Mouse (Mus musculus) thymus, postnatal 4 days (tissue): ENCODE results near the gene Ascl5.

ENCODE experiments used
- DNase-seq: peaks from one replicate; pipeline ENCODE4 v3.0.0; 2021

The Ascl5 gene

GRCm38 (mm10) chr1:136051465-136051864, 861 bp downstream of the Ascl5 start:
- DNase-seq = peak; percentile 40

DNA sequence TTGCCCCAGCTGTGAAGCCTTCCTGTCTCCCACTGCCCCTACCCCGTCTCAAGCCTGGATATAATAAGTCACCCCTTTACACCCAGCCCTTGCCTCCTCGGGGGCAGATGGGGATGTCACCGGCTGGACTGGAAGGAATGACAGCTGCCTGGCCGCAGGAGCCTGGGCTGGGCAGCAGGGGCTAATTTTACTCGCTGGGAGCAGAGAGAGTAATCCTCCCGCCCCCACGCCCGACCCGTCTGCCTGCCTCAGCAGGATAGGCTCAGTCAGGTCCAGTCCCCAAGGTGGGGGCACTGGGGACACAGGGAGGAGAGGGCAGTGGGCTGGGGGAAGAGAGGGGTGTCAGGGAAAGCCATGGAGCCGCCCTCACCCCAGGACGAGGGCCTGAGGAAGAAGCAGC, 1.9 kb downstream of the Ascl5 start, which contains the start of gene Cacna1s:
Gene Cacna1s (plus strand): TSS at position 204 of the 400 bp plus-strand sequence.
- no peak for DNase-seq

DNA sequence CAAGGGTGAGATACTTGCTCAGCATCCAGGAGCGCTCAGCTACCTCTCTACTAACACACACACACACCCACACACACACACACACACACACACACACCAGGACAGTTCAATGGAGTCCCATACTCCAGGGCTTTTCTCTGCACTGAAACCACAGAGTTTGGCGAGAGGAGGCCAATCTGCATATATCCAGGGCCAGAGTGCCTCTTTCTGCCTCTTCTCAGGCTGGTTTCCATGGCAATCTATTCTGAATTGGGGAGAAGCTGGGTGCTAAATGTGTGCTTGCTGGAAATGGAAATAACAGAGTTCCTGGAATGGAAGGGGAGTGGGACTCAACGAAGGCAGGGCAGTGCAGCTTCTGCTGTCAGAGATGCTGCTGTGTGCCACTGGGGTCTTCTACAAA, 5.2 kb downstream of the Ascl5 start:
- DNase-seq = no peak

- DNase-seq = no peak
These were observed 8.0 kb downstream of the Ascl5 start for GRCm38 (mm10) chr1:136058594-136058993.

DNA sequence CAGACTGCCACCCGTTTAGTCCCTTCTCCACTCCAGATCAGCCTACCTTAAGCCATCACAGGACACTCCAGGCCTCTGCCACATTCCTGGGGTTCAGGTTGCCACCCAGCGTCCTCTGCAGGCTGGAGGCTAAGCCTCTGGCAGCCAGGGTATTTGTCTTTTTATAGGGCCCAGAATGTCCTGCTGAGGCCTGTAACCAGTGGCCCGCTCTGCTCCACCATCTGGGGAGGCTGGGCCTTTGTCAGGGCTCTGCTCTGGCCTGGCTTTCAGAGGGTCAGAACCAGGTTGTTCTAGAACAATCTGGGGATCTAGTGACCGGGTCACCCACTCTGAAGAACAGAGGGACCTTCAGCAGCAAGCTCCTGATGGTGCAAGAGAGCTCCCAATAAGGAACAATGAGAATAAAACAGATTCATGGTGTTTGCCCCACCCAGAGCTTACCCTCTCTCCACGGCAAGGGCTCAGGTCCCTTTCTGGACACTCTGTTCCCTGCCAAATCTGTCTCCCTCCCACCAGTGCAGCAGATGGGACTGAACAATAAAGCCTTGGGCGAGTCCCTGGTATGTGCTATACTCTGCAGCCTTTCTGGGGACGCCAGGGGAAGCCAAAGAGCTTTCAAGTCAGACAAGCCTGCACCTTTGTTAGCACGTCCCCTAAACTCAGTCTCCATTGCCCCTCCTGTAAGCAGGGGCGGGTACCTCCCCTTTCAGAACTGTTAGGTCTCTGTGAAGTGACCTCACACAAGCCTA, 10.6 kb downstream of the Ascl5 start:
- peak; percentile 85 for DNase-seq

GRCm38 (mm10) chr1:136061790-136062141, 11.2 kb downstream of the Ascl5 start:
- DNase-seq = no peak

DNA sequence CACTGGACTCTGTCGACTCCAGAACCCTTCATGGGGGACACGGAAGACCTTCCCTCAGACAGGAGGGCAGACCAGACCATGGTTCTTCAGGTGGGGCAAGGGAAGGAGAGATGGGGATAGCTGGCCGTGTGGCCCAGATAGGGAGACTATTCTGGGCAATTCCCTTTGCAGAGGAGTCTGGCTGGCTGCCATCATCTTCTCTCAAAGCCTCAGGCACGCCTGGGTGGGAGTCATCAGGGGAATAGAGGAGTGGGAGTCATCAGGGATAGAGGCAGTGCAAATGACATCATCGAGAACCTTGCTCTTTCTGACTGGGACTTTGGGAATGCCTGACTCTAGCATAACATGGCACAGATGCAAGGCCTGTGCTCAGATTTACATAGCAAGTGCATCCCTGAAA, 13.4 kb downstream of the Ascl5 start:
- DNase-seq = no peak

- DNase-seq = no peak
These were observed 16.0 kb downstream of the Ascl5 start for GRCm38 (mm10) chr1:136066621-136067020.

DNA sequence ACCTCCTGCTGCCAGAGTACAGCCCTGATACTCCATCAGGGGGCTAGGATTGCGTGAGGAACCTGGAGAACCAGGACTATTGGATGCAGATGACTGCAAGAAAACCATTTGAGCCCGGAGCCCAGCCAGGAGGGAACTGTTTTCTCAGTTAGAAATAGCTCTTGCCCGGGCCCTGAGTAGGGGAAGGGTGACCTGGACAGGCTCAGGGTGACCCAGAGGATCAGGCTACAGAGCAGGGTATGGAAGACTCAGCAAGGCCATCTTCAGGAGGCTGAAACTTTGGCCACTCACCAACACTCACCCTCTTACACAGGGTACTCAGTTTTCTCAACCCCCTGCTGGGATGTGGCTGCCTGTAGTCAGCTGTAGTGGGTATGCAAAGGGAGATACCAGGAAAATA, 17.0 kb downstream of the Ascl5 start:
- no peak for DNase-seq

GRCm38 (mm10) chr1:136076086-136076485, 25.5 kb downstream of the Ascl5 start:
- peak; percentile 60 for DNase-seq

- DNase-seq = no peak
These were observed 27.1 kb downstream of the Ascl5 start for GRCm38 (mm10) chr1:136077656-136078055.

DNA sequence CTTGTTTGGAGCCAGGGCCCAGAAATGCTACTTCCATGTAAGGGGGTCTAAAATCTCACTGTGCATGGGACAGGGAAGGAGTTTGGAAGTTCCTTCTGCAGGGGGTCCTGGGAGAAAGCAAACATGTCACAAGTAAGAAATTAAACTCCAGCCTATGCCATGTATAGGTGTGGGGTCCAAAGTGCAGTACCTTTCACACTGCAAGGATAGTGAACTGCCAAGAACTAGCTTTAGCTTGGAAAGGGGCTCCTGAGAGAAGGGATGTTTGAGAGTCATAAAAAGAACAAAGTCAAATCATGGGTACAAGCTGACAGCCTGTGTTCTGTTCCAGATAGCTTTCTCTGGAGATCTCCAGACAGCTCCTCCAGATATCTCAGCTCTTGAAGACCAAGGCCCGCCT, 30.6 kb downstream of the Ascl5 start:
- no peak for DNase-seq

- DNase-seq = no peak
These were observed 35.5 kb downstream of the Ascl5 start for GRCm38 (mm10) chr1:136085988-136086685.

- DNase-seq = no peak
These were observed 39.0 kb downstream of the Ascl5 start for GRCm38 (mm10) chr1:136089368-136090165.

DNA sequence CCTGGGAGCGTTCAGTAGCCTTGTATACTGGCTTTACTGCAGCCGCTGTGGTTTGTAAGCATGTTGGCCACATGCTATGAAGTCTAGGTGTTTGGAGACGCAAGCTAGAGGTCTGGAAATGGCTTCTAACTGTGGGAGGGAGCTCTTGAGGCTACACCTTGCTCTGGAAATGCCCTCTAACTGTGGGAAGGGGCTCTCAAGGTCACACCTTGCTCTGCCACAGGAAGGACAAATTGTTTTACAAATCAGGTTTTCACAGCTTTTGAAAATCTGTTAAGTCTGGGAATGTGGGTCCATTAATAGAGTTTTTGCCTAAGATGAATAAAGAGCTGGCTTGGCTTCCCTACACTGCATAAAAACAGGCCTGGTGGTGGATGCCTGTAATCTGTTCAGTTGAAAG, 43.1 kb downstream of the Ascl5 start:
- no peak for DNase-seq

DNA sequence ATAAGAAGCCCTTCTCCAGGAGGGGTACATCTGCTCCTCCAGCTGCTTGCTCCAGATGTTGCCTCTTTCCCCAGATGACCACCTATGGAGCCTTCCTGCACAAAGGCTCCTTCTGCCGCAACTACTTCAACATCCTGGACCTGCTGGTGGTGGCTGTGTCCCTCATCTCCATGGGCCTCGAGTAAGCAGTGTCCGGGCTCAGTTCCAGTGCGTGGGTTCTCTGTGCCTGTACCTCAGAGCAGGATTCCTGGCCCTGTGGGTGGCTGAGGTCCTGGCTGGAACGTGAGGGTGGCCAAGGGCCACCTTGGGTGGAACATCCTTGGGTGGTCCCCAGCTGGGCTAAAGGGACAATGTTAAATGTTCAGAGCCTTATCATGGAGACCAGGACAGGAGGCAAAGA, 44.2 kb downstream of the Ascl5 start:
- no peak for DNase-seq
